Mouse (Mus musculus) ES-E14 (cell line): ENCODE data around the gene Ccnd3. TPM values are rescaled to one million over a fixed set of nuclear protein-coding genes. Genes with fewer than 3 reads are reported as not detected.
"Not testable (repeated sequence)": the region's sequence is repeated elsewhere in the genome, so short reads cannot be mapped to it uniquely, and the experiment has no call there.

Source experiments
- DNase-seq: peaks from one replicate; pipeline ENCODE4 v3.0.0-alpha.2; 2013; ENCODE audit warnings: low read depth, low spot score
- H3K27ac ChIP-seq: 2 replicates; pipeline ENCODE4 v1.5.1; 2012; ENCODE audit warnings: low read depth, mild to moderate bottlenecking, low read length, moderate library complexity, mixed read lengths; ENCODE audit not compliant: poor library complexity, insufficient read depth, severe bottlenecking
- H3K36me3 ChIP-seq: 2 replicates; pipeline ENCODE4 v1.6.1; 2012; ENCODE audit warnings: mild to moderate bottlenecking, low read length, moderate library complexity, mixed read lengths; ENCODE audit not compliant: control insufficient read depth, poor library complexity, insufficient read depth, severe bottlenecking
- H3K4me1 ChIP-seq, 2 experiments: fragments of 150-350 bp in 1 of 2; sonication (generic) in 1 of 2; 2 replicates each; pipeline ENCODE4 v1.6.1; 2012; ENCODE audit warnings: low read length in 2 of 2, mild to moderate bottlenecking in 1 of 2, mixed read lengths in 1 of 2; ENCODE audit not compliant: control insufficient read depth in 2 of 2, insufficient read depth in 2 of 2, poor library complexity in 1 of 2
- H3K4me3 ChIP-seq, 2 experiments: fragments of 150-350 bp in 1 of 2; sonication (generic) in 1 of 2; 2 replicates each; pipeline ENCODE4 v1.5.1; 2012; ENCODE audit warnings: low read length in 2 of 2, low read depth in 1 of 2, mild to moderate bottlenecking in 1 of 2, mixed read lengths in 1 of 2; ENCODE audit not compliant: insufficient read depth in 1 of 2, poor library complexity in 1 of 2, severe bottlenecking in 1 of 2
- H3K9ac ChIP-seq: 2 replicates; pipeline ENCODE4 v1.6.1; 2012; ENCODE audit warnings: low read depth, mild to moderate bottlenecking, low read length, mixed read lengths; ENCODE audit not compliant: poor library complexity, insufficient read depth, severe bottlenecking
- H3K9me3 ChIP-seq: fragments of 150-350 bp; sonication (generic); 2 replicates; pipeline ENCODE4 v1.6.1; 2012; ENCODE audit warnings: low read depth, mild to moderate bottlenecking, low read length; ENCODE audit not compliant: control insufficient read depth, insufficient read depth
- CHD2 ChIP-seq: IDR thresholded peaks from 2 replicates; pipeline ENCODE4 v1.6.1; 2014; ENCODE audit warnings: mild to moderate bottlenecking, low read depth, low read length, inconsistent platforms
- HCFC1 ChIP-seq: IDR thresholded peaks from 2 replicates; pipeline ENCODE4 v1.6.1; 2012; ENCODE audit warnings: low read length, inconsistent platforms, borderline replicate concordance; ENCODE audit not compliant: insufficient read depth
- MAFK ChIP-seq: IDR thresholded peaks from 2 replicates; pipeline ENCODE4 v1.6.1; 2014; ENCODE audit warnings: mild to moderate bottlenecking, low read depth, low read length, inconsistent platforms; ENCODE audit not compliant: insufficient read depth
- ZC3H11A ChIP-seq: IDR thresholded peaks from 2 replicates; pipeline ENCODE4 v1.6.1; 2012; ENCODE audit warnings: low read depth, mild to moderate bottlenecking, inconsistent platforms, low read length, borderline replicate concordance
- ZNF384 ChIP-seq: IDR thresholded peaks from 2 replicates; pipeline ENCODE4 v1.6.1; 2012; ENCODE audit warnings: low read depth, low read length, inconsistent platforms
- in situ Hi-C, 2 experiments: fragments of 600-800 bp; cut with MboI; formaldehyde crosslinking; loops; one replicate each; pipeline ENCODE4 v1.15.1; 2025; ENCODE audit warnings: low sequenced_read_pairs in 2 of 2, inconsistent platforms in 1 of 2; ENCODE audit not compliant: unreplicated experiment in 2 of 2
- total RNA-seq: library from RNA; depleted of rRNA; stranded (reverse); fragments of 300-350 nt; gene quantifications from 2 replicates; pipeline ENCODE4 v1.2.3, GENCODE M21; 2012

Gene Ccnd3
- total RNA-seq, 1 experiment, result 131 TPM

GRCm38 (mm10) chr17:47501946-47502706, 2.7 kb upstream of the Ccnd3 start, which contains the start of gene Taf8:
Gene Taf8, minus strand, starts transcription at chr17:47502292.
- TF ChIP-seq HCFC1, result peak; percentile 93
- no peak for TF ChIP-seq MAFK
- Histone ChIP-seq H3K4me1 (peaks cover 6 to 16% of the 10 kb centered on the region in 2 experiments; a peak in 2 of 4 replicates), H3K27ac (peak within 1 kb of the TSS; percentile 96), H3K4me3 (peak within 1 kb of the TSS; percentile 95 to 99), H3K36me3 (peaks cover 24% of the 10 kb centered on the region), H3K9ac (peak within 1 kb of the TSS; percentile 98), H3K9me3 (no peaks in the 10 kb centered on the region)
- in situ Hi-C loops, result no loop called here
- DNase-seq, result peak; percentile 93

GRCm38 (mm10) chr17:47502707-47503045, 2.2 kb upstream of the Ccnd3 start:
- peak overlapping the region; percentile 81; the same call in 1 of the 2 replicates for H3K27ac ChIP-seq
- in situ Hi-C loops, H3K9me3 ChIP-seq, DNase-seq, H3K9ac ChIP-seq: not testable (repeated sequence)
- peaks cover 22% of the 10 kb centered on the region for H3K36me3 ChIP-seq
- H3K4me3 ChIP-seq, result peak overlapping the region; percentile 30 to 99; a peak in 2 of 4 replicates
- H3K4me1 ChIP-seq, result peaks cover 7 to 21% of the 10 kb centered on the region in 2 experiments

- Histone ChIP-seq H3K36me3 (peaks cover 14% of the 10 kb centered on the region), H3K9ac (no peak overlapping the region), H3K9me3 (no peaks in the 10 kb centered on the region), H3K4me3 (no peak overlapping the region), H3K4me1 (peaks cover 9 to 22% of the 10 kb centered on the region in 2 experiments), H3K27ac (peak overlapping the region; percentile 80; the same call in 1 of the 2 replicates)
- DNase-seq, result no peak
- no peak for TF ChIP-seq MAFK
- no peak for TF ChIP-seq ZC3H11A
- TF ChIP-seq HCFC1, result no peak
- TF ChIP-seq ZNF384, result no peak
- no peak for TF ChIP-seq CHD2
- in situ Hi-C loops, result no loop called here
Measured at GRCm38 (mm10) chr17:47503689-47504088, 1.2 kb upstream of the Ccnd3 start.

GRCm38 (mm10) chr17:47504228-47504627, 623 bp upstream of the Ccnd3 start:
- Histone ChIP-seq H3K9ac (peak overlapping the region; percentile 11; the same call in 1 of the 2 replicates), H3K27ac (peak overlapping the region; percentile 80), H3K9me3 (no peaks in the 10 kb centered on the region), H3K4me1 (peaks cover 9 to 22% of the 10 kb centered on the region in 2 experiments), H3K4me3 (peak overlapping the region; percentile 32 to 51; a peak in 2 of 4 replicates), H3K36me3 (peaks cover 11% of the 10 kb centered on the region)
- no peak for TF ChIP-seq HCFC1
- TF ChIP-seq CHD2, result no peak
- TF ChIP-seq ZC3H11A, result no peak
- no peak for TF ChIP-seq ZNF384
- TF ChIP-seq MAFK, result no peak
- no peak for DNase-seq
- in situ Hi-C loops, result no loop called here

GRCm38 (mm10) chr17:47505566-47505965, 715 bp downstream of the Ccnd3 start:
- Histone ChIP-seq H3K4me3 (peak overlapping the region; percentile 32 to 51), H3K4me1 (peaks cover 10 to 25% of the 10 kb centered on the region in 2 experiments), H3K36me3 (peaks cover 4% of the 10 kb centered on the region), H3K9me3 (no peaks in the 10 kb centered on the region), H3K9ac (0 out of 2 replicates have a peak overlapping the region, but pooled peaks have one; percentile 11), H3K27ac (no peak overlapping the region)
- DNase-seq, result no peak
- in situ Hi-C loops, result no loop called here
- TF ChIP-seq CHD2 (no peak), MAFK (no peak)
